Mouse (Mus musculus) C2C12 (cell line): ENCODE results near the gene Cd96.

Experiments
- CEBPB ChIP-seq: IDR thresholded peaks from one replicate; pipeline ENCODE4 v1.6.1; 2011; ENCODE audit warnings: low read depth, mild to moderate bottlenecking, control low read depth, moderate library complexity
- CTCF ChIP-seq: IDR thresholded peaks from one replicate; pipeline ENCODE4 v1.5.1; 2011; ENCODE audit not compliant: control insufficient read depth, insufficient read depth, insufficient read length
- MAX ChIP-seq: IDR thresholded peaks from one replicate; pipeline ENCODE4 v1.6.1; 2011; ENCODE audit warnings: mild to moderate bottlenecking, control low read depth

GRCm38 (mm10) chr16:45999374-46000191 is 120.5 kb downstream of the Cd96 start:
- TF ChIP-seq CTCF (no peak), MAX (no peak), CEBPB (no peak)
